Mouse (Mus musculus): ENCODE results near the gene Tbc1d2.

Gene Tbc1d2

DNA sequence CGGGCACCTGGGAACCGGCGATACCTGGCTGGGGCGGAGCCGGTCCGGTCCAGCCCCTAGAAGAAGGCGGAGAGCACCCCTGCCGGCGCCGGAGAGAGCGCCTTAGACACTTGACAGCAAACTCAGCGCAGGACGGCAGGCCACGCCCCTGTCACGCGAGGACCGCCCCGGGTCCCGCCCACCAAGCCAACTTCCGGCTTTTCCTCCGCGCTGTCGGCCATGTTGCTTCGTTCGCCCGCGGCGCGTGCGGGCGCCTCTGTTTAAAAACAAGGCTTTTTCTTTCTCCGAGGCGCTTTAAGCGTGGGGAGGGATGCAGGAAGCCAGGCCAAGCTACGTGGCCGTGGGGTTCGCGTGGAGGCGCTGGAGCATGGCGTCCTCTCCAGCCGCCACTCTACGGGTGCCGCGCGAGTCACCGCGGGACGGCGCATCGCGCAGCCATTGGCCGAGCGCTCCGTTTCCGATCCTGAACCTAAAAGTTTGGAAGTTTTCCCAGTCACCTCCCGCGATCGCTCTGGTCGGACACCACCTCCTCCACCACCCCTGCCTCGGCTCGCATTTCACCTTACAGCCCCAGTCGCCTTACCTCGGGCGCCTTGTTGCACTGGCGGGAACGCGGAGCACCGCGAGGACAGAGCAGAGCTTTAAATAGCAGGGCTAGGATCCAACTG lies at the start of gene Tbc1d2:
Gene Tbc1d2 (minus strand): TSS at position 124 of the 668 bp plus-strand sequence.
- DNase-seq (ENCODE audit: low spot score in 2 of 2), result peak; percentile 67 to 92

DNA sequence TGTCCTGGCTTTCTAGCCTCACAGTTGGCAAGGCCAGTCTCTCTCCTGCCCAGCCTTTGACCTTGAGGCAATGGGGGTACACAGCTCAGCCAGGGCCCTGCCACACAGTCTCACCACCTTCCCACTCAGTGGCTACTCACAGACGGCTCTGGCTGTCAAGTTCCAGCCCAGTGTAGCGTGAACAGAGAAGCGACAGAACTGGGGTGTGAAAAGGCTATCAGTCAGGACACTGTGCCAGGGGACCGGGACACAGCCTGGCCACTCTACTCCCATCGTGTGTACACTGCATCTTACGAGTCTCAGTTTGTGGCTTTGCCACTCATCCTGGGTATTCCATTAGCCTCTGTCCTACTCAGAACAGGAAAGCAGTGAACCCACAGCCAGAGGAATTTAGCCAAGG lies 46.5 kb upstream of the Tbc1d2 start:
- no peak for DNase-seq (ENCODE audit: low spot score in 2 of 2)

DNA sequence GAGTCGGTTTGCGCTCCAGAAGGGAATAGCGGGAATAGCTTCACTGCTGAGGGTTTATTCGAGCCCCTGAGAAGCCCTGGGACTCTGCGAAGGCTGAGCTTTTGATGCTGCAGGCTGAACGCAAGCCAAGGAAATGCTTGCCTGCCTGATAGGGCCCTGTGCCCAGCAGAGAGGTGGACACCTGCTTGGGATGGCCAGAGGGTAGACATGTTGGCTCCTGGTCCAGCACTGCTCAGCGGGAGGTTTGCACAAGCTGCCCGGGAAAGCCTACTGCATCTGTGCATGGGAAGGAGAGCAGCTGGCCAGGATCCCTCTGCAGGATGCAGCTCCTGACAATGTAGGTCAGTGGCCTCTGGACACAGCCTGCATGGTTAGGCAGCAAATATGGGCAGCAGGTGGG lies 40.6 kb upstream of the Tbc1d2 start:
- DNase-seq (ENCODE audit: low spot score in 2 of 2), result peak in 1 of 2 experiments; percentile 26

DNA sequence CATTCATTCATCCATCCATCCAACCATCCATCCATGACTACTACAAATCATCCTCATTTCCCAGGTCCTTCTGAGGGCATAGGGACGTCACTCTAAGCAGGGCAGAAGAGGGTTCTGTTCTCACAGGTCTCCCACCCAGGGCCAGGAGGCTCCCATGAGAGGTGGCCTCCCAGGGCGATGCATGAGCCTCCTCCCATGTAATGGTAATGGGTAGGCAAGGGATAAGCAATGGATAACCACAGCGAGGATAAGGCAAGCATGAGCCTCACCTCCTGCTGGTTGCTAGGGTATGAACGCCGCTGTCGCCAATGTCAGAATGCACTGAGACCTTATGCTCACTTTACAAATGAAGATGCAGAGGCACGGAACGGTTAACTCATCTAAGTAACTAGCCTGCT lies 40.0 kb upstream of the Tbc1d2 start:
- no peak for DNase-seq (ENCODE audit: low spot score in 2 of 2)

DNA sequence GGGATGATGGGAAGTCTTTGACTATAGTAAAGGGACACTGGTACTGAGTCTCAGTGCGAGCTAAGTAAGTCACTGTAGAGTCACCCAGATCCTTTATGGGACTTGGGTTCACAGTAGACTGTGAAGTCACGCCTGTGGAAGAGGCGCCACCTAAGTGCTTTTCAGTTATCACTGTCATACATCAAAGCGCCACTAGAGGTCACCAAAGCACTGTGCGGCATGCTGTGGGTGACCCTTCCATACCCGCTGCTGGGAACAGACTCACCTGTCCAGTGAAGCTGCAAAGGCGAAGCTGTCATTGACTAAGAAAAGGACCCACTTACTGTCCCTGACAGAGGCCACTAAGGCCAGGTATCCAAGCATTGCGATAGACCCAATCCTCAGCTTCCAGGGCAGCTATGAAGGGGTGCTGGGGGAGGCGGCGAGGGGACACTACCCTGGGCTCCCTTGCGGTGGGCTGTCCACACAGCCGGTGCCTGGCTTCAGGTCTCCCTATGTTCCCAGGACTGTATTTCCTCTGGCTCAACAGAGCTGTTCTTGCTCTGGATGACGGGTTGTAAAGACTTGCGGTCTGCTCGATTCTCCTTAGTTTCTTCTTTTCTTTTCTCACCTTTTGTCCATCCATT lies 39.5 kb upstream of the Tbc1d2 start:
- DNase-seq (ENCODE audit: low spot score in 2 of 2), result peak in 1 of 2 experiments; percentile 83

DNA sequence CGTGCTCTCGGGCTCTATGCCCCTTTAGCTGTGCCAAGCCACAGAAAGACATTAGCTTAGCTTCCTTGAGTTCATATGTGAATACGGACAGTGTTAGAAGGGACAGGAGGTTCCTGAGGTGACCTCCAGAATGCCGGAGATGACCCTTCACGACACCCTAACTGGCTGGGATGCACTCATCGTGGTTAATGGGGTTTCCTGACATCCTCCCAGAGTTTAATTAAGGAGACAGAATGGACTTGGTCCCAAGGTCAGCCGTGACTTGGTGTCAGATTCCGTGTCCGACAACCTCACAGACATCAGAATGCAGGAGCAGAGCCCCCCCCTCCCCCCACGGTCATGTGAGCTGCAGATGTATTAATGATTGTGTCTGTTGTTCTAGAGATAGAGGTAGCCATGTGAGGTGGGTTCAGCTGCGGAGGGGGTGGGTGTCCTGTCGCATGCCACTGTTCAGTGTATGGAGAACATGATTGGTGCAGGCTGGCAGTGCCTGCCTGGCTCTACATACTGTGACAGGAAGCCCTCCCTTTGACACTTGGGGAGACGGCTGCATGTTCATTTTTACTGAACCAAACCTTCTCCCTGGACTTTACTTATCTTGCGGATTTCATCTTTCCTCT lies 38.3 kb upstream of the Tbc1d2 start:
- DNase-seq (ENCODE audit: low spot score in 2 of 2), result no peak

DNA sequence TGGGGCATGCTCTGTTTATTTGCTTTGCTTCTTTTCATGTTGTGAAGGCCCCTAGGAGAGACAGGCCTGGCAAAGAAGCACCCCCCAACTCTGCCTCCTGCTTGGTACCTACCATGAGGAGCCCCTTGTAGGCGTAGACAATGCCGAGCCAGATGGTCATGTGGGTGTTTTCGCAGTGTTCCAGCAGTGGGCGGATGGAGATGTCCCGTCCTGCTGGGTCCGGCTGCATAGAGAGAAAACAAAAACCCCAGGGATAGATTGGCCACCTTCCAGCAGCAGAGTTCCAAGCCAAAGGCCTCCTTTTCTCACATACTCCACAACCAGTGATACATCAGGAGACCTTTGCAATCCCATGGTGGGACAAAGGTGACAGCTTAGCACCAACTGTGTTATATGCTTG lies 34.2 kb upstream of the Tbc1d2 start:
- DNase-seq (ENCODE audit: low spot score in 2 of 2), result peak; percentile 62 to 94

DNA sequence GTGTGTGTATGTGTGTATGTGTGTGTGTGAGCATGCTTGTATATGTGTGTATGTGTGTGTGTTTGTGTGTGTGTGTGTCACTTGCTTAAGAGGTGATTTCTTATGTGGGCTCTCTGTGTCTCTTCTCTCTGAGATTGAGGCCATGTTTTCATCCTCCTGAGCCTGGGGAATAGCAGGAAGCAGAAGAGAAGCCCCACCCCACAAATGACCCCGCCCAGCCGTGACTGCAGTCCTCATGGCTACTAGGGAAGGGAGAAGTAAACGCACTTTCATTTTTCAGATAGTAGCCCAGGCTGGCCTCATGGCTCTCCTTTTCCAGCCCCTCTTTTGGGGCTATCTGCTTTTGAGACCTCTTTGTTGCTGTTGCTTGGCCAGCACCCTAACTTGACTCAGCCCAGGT lies 26.6 kb upstream of the Tbc1d2 start:
- DNase-seq (ENCODE audit: low spot score in 2 of 2), result no peak

DNA sequence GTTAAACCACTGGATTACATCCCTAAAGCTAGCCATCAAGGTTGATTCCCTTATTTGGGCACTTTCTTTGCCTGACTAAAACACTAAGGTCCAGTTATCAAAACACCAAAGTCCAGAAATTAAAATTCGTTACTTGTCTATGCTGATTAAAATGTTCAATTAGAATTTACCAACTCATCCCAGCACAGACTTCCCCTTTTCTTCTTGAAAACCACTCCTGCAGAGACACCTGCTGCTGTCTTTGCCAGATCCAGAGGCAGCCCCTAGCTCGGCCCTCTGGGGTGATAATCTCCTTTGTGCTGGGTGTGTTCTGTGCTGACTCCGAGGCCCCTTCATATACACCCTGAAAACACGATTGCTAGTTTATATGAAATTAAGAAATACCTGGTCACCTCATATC lies 26.0 kb upstream of the Tbc1d2 start:
- DNase-seq (ENCODE audit: low spot score in 2 of 2), result no peak

DNA sequence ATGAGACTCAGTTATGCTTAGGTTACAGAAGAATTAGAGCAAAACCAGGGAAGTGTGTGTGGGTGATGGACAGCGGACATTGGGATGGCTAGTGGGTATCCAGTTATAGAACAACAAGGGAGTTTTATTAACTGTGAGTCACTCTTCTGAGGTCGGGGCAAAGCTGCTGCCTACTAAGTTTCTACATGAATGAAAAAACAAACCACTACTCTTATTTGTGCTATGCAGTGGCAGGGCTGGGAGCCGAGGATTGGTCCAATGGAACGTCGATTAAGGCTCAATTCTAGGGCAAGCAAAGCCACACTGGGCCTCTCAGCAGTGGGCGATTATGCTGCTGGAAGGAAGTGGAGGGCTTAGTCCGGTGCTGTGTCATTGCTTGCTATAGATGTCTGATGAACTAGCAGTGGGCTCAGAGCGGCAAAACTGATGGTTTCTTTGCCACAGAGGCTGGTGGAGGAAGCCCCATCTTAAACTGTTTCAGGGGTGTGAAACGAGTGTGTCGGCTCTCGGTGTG lies 25.3 kb upstream of the Tbc1d2 start:
- no peak for DNase-seq (ENCODE audit: low spot score in 2 of 2)

DNA sequence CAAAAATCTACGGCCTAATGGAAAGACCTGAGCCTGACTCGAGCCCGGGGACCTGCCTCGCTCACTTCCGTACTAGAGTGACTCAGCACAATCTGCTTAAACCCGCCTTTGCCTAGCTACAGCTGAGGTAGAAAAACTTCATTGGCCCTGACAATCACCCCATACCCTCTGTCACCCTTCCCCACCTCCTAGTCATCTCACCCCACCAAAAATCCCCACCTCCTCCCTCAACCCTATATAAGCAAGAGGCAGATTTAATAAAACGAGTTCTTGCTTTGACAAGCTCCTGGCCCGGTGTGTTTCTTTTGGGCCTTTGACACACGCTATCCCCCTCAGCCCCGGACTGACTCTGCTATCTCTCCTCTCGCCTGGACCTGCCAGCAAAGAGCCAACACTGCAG lies 18.6 kb upstream of the Tbc1d2 start:
- no peak for DNase-seq (ENCODE audit: low spot score in 2 of 2)

DNA sequence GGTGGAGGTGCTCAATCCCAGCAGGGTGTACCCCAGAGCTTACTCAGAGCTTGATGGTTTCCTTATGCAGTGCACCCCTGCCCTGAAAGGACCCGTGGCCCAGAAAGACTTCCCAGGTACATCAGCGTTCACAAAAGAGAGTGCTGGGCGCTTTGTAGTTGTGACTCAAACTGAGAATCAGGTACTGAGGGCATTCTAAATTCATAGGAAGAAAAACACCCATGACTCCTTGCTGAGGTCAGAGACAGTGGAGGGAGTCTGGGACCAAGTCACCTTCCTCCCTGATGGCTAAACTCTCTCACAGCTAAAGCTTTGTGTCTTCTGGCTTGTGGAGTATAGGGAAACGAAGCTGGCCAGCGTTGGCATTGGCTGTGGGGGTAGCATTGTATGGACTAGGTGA lies 16.4 kb upstream of the Tbc1d2 start:
- no peak for DNase-seq (ENCODE audit: low spot score in 2 of 2)

DNA sequence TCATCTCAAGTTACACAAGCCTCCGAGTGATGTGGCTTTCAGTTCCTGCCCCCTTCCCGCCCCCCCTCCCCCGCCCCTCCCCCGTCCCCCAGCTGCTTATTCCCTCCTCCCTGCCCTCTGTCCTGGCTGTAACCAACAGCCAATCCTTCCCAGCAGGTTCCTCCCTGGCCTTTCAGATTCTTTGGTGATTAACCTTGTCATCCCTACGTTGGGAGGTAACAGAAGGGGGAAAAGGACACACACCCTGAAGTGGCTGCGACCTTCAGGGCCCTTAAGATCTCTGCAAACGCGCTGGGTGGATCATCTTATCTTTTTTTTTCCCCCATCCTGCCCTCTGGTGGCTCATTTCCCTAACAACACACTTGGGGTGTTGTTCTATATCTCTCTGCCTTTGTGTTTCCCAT lies 15.4 kb upstream of the Tbc1d2 start:
- no peak for DNase-seq (ENCODE audit: low spot score in 2 of 2)

DNA sequence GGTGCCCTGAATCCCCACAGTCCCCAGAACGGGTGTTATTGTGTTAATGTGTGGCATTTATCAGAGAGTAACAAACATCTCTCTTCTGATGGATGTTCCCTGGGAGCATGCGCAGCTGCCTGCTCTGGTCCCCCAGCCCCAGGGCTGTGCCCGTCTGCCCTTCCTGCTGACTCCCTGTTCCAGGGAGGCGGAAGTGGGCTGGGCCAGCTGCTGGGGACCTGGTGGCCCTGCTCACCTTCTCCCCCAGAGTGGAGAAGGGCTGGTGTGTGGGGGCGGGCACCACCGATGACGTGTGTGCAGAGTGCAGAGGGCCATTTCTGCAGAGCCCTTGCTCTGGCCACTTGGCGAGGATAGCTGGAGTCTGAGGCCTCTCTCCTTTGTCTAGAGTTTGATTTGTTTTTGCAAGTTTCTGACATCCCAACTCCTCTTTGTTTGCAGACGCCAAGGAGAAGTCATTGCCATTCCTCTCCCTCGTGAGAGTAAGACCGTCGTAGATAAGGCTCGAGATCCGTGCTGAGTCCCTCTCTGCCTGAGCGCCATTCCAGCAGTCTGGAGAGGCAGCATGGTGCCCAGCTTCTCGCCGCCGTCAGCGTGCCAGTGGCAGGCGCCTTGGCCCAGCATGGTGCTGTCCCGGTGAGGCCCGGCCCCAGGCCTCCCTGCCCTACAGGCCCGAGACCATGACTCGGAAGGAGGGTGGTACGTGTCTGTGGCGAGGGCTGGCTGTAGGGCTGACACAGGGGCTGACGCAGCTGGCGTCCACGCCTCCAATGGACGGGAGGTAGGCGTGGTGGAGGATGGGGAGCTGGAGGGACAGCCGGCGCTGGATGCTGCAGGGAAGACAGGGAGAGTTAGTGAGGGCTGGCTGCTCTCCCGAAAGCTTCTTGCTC lies 14.4 kb upstream of the Tbc1d2 start:
- peak in 1 of 2 experiments; percentile 42 for DNase-seq (ENCODE audit: low spot score in 2 of 2)

DNA sequence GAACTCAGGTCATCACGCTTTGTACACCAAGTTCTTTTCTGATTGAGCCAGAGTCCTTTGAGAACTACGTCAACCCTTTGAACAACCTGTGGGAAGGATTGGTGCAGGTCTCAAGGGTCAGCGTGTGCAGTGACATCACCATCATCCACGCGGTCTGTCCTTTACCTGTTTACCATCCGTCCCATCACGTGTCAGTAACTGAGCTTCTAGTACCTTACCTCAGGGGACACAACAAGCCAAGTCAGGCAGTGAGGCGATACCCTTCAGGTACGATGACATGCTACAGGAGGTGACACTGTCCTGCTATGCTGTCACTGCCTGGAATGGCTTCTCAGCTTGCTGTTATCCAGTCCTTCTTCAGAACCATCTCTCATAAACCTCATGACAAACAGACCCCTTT lies 11.4 kb upstream of the Tbc1d2 start:
- DNase-seq (ENCODE audit: low spot score in 2 of 2), result no peak

DNA sequence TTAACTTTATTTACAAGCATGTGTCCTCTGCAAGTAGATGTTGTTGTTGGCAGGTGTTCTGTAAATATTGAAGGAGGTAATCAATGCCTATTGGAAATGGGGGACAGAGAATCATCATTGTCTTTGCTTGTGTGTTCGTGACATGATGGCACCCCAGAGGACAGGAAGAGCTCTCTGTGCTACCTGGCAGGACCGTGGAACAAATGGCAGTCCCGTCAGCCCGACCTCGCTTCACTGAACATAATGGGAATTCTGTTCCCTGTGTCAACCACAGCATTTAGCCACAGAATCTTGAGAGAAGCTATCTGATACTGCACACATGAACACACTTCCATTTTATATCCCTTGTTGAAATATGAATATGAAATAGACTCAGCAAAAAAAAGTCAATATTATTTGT lies 8.9 kb upstream of the Tbc1d2 start:
- no peak for DNase-seq (ENCODE audit: low spot score in 2 of 2)

DNA sequence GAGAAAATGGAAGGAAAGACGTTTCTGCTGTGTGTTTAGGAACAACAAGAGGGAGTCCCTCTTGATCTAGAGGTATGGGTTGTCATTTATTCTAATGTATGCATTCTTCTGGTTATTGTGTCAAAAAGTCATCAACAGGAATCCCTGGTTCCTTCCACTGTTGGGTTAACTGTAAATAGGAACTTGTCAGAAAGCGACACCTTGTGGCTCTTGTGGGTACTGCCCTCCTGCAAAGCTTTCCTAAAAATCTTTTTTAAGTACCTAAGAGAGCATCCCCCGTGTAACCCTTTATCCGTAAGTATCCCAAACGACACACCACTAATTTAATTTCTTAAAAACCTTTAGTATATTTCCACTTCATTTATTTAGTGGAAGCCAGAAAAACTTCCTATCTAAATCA lies 7.1 kb upstream of the Tbc1d2 start:
- peak in 1 of 2 experiments; percentile 78 for DNase-seq (ENCODE audit: low spot score in 2 of 2)

DNA sequence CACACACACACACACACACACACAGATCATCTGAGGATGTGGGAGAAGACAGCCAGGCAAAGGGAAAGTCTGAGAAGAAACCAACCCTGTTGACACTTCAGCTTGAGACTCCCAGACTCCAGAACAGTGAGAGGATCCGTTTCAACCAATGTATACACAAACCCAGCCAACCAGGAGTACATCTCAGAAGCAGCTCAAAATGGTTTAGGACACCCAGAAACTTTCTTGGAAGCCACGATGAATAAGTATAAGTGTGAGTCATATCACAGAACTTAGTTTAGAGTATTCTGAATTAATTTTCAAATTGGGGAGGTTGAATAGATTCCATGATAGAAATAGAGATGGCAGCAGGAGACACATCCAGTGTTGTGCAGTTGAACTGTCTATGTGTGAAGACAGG lies 5.9 kb upstream of the Tbc1d2 start:
- no peak for DNase-seq (ENCODE audit: low spot score in 2 of 2)

DNA sequence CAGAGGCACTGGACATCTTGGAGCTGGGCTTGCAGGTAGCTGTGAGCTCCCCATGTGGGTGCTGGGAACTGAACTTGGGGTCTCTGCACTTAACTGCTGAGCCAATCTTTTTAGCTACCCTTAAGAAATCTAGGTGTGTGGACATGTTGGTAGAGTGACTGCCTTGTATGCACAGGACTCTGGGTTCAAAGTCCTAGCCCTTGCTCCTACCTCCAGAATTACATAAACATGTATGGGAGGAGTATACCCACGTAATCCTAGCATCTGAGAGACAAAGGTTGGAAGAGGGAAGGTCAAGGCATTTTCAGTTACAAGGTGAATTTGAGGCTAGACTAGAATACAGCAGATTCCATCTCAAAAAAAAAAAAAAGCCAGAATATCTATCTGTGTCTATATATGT lies 5.3 kb upstream of the Tbc1d2 start:
- DNase-seq (ENCODE audit: low spot score in 2 of 2), result no peak

DNA sequence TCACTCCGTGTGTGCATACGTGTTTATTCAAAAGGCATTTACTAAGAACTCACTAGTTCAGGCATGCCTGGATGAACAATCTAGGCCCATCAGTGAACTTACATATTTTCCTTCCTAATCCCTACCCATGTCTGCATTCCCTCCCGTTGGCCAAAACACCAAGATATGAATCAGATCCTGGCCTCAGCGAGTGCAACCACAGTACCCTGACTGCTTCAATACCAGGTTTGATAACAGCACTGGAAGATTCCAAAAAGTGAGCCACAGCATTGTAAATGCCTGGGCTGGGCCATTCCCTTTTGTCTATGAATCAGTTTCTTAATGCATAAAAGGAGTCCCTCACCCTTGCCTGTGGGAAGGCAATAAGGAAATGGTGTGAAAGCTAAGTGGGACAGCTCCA lies 848 bp downstream of the Tbc1d2 start:
- DNase-seq (ENCODE audit: low spot score in 2 of 2), result no peak

DNA sequence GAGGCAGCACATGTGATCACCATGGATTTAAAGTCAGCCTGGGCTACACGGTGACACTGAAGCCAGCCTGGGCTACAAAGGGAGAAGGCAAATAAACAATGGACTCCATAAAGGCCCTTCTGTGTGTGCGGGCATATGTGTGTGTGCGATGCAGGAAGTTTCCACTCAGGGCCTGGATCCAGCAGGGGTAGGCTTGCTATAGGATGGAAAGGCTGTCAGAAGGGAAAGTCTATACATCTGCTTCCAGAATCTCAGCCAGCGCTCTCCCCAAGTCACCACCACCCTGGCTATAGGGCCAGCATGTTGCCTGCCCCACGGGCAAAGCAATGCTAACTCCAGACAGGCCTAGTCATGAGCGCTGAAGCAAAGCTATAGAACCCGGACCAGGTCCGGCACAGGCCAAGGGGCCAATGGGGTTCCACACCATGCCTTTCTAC lies 6.3 kb downstream of the Tbc1d2 start:
- no peak for DNase-seq (ENCODE audit: low spot score in 2 of 2)
